In genomic region chr15:79290340-79290739, GRCm38 (mm10) we compare ENCODE assay signal across 35 mouse cellular contexts. TPM values are rescaled to one million over a fixed set of nuclear protein-coding genes. Genes with fewer than 3 reads are reported as not detected.
DNase-seq lines count a peak whose midpoint lies in the region; ATAC-seq and TF ChIP-seq lines count a peak whose summit lies in the region.
"Had no signal": no experiment of that assay in that cellular context is flagged by ENCODE, and none has a peak within 500 bp of the region (broad histone marks: within the 10 kb centered on the region; RNA-seq: fewer than 3 reads in every experiment).

No protein-coding gene starts in this region.

- peak; percentile 30; the same call in 1 of the 2 replicates for TF ChIP-seq CTCF in forebrain, postnatal 0 days (IDR thresholded peaks at IDR 0.05; ENCODE audit: low read depth)
- peak; percentile 53 for TF ChIP-seq CTCF in kidney, postnatal 0 days (IDR thresholded peaks at IDR 0.05; ENCODE audit: low read depth)
- TF ChIP-seq CTCF in lung, postnatal 0 days (IDR thresholded peaks at IDR 0.05), result peak; percentile 35
- peak in 1 of 2 experiments; percentile 34; a peak in 2 of 4 replicates for TF ChIP-seq CTCF in CH12.LX (conservative IDR thresholded peaks at IDR 0.05 in 1 of 2, IDR thresholded peaks at IDR 0.05 in 1 of 2; ENCODE audit: low read depth in 2 of 2, low read length in 2 of 2)

- TF ChIP-seq EP300 in lung, postnatal 0 days (IDR thresholded peaks at IDR 0.05), result no peak
- TF ChIP-seq EP300 in CH12.LX (IDR thresholded peaks at IDR 0.05; ENCODE audit: low read length), result no peak

- ATAC-seq in forebrain, postnatal 0 days, result no peak
- ATAC-seq in forebrain, embryonic 14.5 days, result no peak
- no peak for ATAC-seq in kidney, postnatal 0 days (replicated peaks; ENCODE audit: low FRiP score, low read depth)
- ATAC-seq in lung, postnatal 0 days, result no peak
- ATAC-seq: activated CD4-positive, CD25-positive, alpha-beta regulatory T cell, adult 4 months; hindbrain, embryonic 16.5 days; intestine, embryonic 15.5 days had no signal

- H3K9ac ChIP-seq in forebrain, postnatal 0 days, result no peak overlapping the region
- H3K9ac ChIP-seq in forebrain, embryonic 14.5 days (ENCODE audit: low read length), result no peak overlapping the region
- H3K9ac ChIP-seq in kidney, postnatal 0 days (ENCODE audit: low read depth, low read length), result no peak overlapping the region
- H3K9ac ChIP-seq in lung, postnatal 0 days (replicated peaks; ENCODE audit: low read depth), result no peak overlapping the region
- no peak overlapping the region for H3K9ac ChIP-seq in CH12.LX (ENCODE audit: insufficient read depth, low read depth)
- H3K9ac ChIP-seq: embryonic facial prominence, embryonic 15.5 days; forebrain, embryonic 12.5 days; heart, embryonic 12.5 days; intestine, embryonic 15.5 days; limb, embryonic 15.5 days; liver, embryonic 14.5 days; lung, embryonic 15.5 days; neural tube, embryonic 15.5 days; stomach, embryonic 15.5 days had no signal

- no peak overlapping the region for H3K4me2 ChIP-seq in forebrain, postnatal 0 days (ENCODE audit: low read depth)
- H3K4me2 ChIP-seq in forebrain, embryonic 14.5 days (ENCODE audit: low read length), result no peak overlapping the region
- H3K4me2 ChIP-seq in kidney, postnatal 0 days (ENCODE audit: low read length), result no peak overlapping the region
- no peak overlapping the region for H3K4me2 ChIP-seq in lung, postnatal 0 days (replicated peaks; ENCODE audit: low read depth, low read length)
- no peak overlapping the region for H3K4me2 ChIP-seq in CH12.LX (ENCODE audit: insufficient read depth, low read depth, poor library complexity, severe bottlenecking)
- H3K4me2 ChIP-seq: embryonic facial prominence, embryonic 15.5 days; forebrain, embryonic 12.5 days; heart, embryonic 12.5 days; intestine, embryonic 15.5 days; limb, embryonic 15.5 days; lung, embryonic 15.5 days; neural tube, embryonic 15.5 days; stomach, embryonic 15.5 days had no signal

- dilution Hi-C loops in CH12.LX (cut with MboI; ENCODE audit: extremely low pct_ligation_motif_present, extremely low pct_unique_long_range_greater_than_20kb, low sequenced_read_pairs), result no loop called here

- no peak for TF ChIP-seq POLR2A in CH12.LX (IDR thresholded peaks at IDR 0.05; ENCODE audit: low read depth, low read length)

- WGBS in forebrain, postnatal 0 days, result 85% methylated on average over 3 of the region's 3 CpGs
- 80% methylated on average over 3 of the region's 3 CpGs for WGBS in forebrain, embryonic 14.5 days
- 59% methylated on average over 3 of the region's 3 CpGs for WGBS in kidney, postnatal 0 days
- WGBS in lung, postnatal 0 days, result 81% methylated on average over 3 of the region's 3 CpGs

- no peaks in the 10 kb centered on the region for H3K4me1 ChIP-seq in forebrain, postnatal 0 days (ENCODE audit: insufficient read depth)
- H3K4me1 ChIP-seq in forebrain, embryonic 14.5 days (ENCODE audit: control insufficient read depth, insufficient read depth, low read length), result no peaks in the 10 kb centered on the region
- no peaks in the 10 kb centered on the region for H3K4me1 ChIP-seq in kidney, postnatal 0 days (replicated peaks; ENCODE audit: insufficient read depth, low read length)
- no peaks in the 10 kb centered on the region for H3K4me1 ChIP-seq in lung, postnatal 0 days (ENCODE audit: insufficient read depth, low read depth, low read length)
- no peaks in the 10 kb centered on the region for H3K4me1 ChIP-seq in CH12.LX (ENCODE audit: control insufficient read depth in 1 of 2, insufficient read depth in 2 of 2)
- H3K4me1 ChIP-seq: embryonic facial prominence, embryonic 15.5 days; forebrain, embryonic 12.5 days; heart, embryonic 12.5 days; limb, embryonic 15.5 days; neural tube, embryonic 15.5 days had no signal

- H3K27me3 ChIP-seq in forebrain, postnatal 0 days (ENCODE audit: insufficient read depth, low read length), result no peaks in the 10 kb centered on the region
- H3K27me3 ChIP-seq in forebrain, embryonic 14.5 days (replicated peaks; ENCODE audit: control insufficient read depth, insufficient read depth, low read length), result no peaks in the 10 kb centered on the region
- H3K27me3 ChIP-seq in kidney, postnatal 0 days (ENCODE audit: insufficient read depth, low read length), result no peaks in the 10 kb centered on the region
- H3K27me3 ChIP-seq in lung, postnatal 0 days (replicated peaks; ENCODE audit: insufficient read depth, low read length), result no peaks in the 10 kb centered on the region
- H3K27me3 ChIP-seq in CH12.LX (replicated peaks), result no peaks in the 10 kb centered on the region
- H3K27me3 ChIP-seq: embryonic facial prominence, embryonic 15.5 days; forebrain, embryonic 12.5 days; heart, embryonic 12.5 days; intestine, embryonic 15.5 days; limb, embryonic 15.5 days; lung, embryonic 15.5 days; neural tube, embryonic 15.5 days; stomach, embryonic 15.5 days had no signal

- no peak for DNase-seq in forebrain, postnatal 0 days
- DNase-seq in forebrain, embryonic 14.5 days (ENCODE audit: low spot score), result no peak
- no peak for DNase-seq in kidney, postnatal 0 days (ENCODE audit: low spot score)
- no peak for DNase-seq in kidney, postnatal 14 days
- DNase-seq in lung, postnatal 0 days (ENCODE audit: low spot score), result no peak
- DNase-seq in lung, postnatal 10 days, result no peak
- DNase-seq in CH12.LX (ENCODE audit: extremely low read depth), result no peak
- DNase-seq in adrenal gland, postnatal 10 days, result no peak
- DNase-seq: adrenal gland, adult 2 months; cerebellum, adult 8-10 months; cerebellum, postnatal 25 days; gastrocnemius, postnatal 14 days; heart, postnatal 10 days; kidney, adult 9 months; kidney, postnatal 25 days; midbrain, embryonic 14.5 days; retina, postnatal 1 day; right cerebral cortex, postnatal 14 days had no signal

- in situ Hi-C loops in CH12.LX (cut with MboI; ENCODE audit: low pct_ligation_motif_present, low pct_unique_long_range_greater_than_20kb, low sequenced_read_pairs), result no loop called here

- H3K79me2 ChIP-seq in CH12.LX (replicated peaks; ENCODE audit: control insufficient read depth, extremely low read depth, insufficient read depth, poor library complexity, severe bottlenecking), result no peaks in the 10 kb centered on the region

- no peak; the same call in none of the 2 replicates for TF ChIP-seq RAD21 in CH12.LX (IDR thresholded peaks at IDR 0.05; ENCODE audit: low read depth, low read length)

- no peaks in the 10 kb centered on the region for H3K9me3 ChIP-seq in forebrain, postnatal 0 days (ENCODE audit: low read length)
- H3K9me3 ChIP-seq in forebrain, embryonic 14.5 days (replicated peaks; ENCODE audit: control insufficient read depth, low read length), result no peaks in the 10 kb centered on the region
- H3K9me3 ChIP-seq in kidney, postnatal 0 days (replicated peaks; ENCODE audit: low read length), result no peaks in the 10 kb centered on the region
- H3K9me3 ChIP-seq in lung, postnatal 0 days (ENCODE audit: low read length), result no peaks in the 10 kb centered on the region
- H3K9me3 ChIP-seq in CH12.LX (replicated peaks; ENCODE audit: low read length), result no peaks in the 10 kb centered on the region
- H3K9me3 ChIP-seq: embryonic facial prominence, embryonic 10.5 days; embryonic facial prominence, embryonic 15.5 days; forebrain, embryonic 12.5 days; heart, embryonic 12.5 days; hindbrain, embryonic 10.5 days; intestine, embryonic 15.5 days; limb, embryonic 10.5 days; limb, embryonic 15.5 days; lung, embryonic 15.5 days; neural tube, embryonic 15.5 days; stomach, embryonic 15.5 days had no signal

- no peaks in the 10 kb centered on the region for H3K36me3 ChIP-seq in forebrain, postnatal 0 days (ENCODE audit: insufficient read depth)
- peaks cover 8% of the 10 kb centered on the region; the same call in 1 of the 2 replicates for H3K36me3 ChIP-seq in forebrain, embryonic 14.5 days (ENCODE audit: control insufficient read depth, insufficient read depth, low read length)
- 0 out of 2 replicates have a peak, but pooled peaks cover 4% of the 10 kb centered on the region for H3K36me3 ChIP-seq in kidney, postnatal 0 days (ENCODE audit: insufficient read depth, low read length)
- no peaks in the 10 kb centered on the region for H3K36me3 ChIP-seq in lung, postnatal 0 days (ENCODE audit: insufficient read depth, low read length)
- H3K36me3 ChIP-seq in CH12.LX (replicated peaks in 1 of 2; ENCODE audit: control insufficient read depth in 1 of 2, insufficient read depth in 1 of 2, low read length in 1 of 2), result peaks cover 57 to 91% of the 10 kb centered on the region in 2 experiments
- H3K36me3 ChIP-seq: forebrain, embryonic 12.5 days; intestine, embryonic 15.5 days; lung, embryonic 15.5 days; neural tube, embryonic 15.5 days; stomach, embryonic 15.5 days had no signal

- H3K4me3 ChIP-seq in forebrain, postnatal 0 days (ENCODE audit: low read depth, low read length), result no peak overlapping the region
- no peak overlapping the region for H3K4me3 ChIP-seq in forebrain, embryonic 14.5 days (ENCODE audit: low read depth, low read length)
- H3K4me3 ChIP-seq in kidney, postnatal 0 days (replicated peaks; ENCODE audit: low read depth, low read length), result no peak overlapping the region
- H3K4me3 ChIP-seq in lung, postnatal 0 days (ENCODE audit: low read depth, low read length), result no peak overlapping the region
- no peak overlapping the region for H3K4me3 ChIP-seq in CH12.LX (replicated peaks in 1 of 3; ENCODE audit: low read depth in 2 of 3, low read length in 2 of 3, poor library complexity in 1 of 3)
- H3K4me3 ChIP-seq: embryonic facial prominence, embryonic 10.5 days; embryonic facial prominence, embryonic 15.5 days; forebrain, embryonic 12.5 days; heart, embryonic 12.5 days; hindbrain, embryonic 10.5 days; intestine, embryonic 15.5 days; limb, embryonic 10.5 days; limb, embryonic 15.5 days; lung, embryonic 15.5 days; neural tube, embryonic 15.5 days; stomach, embryonic 15.5 days had no signal

- no peak overlapping the region for H3K27ac ChIP-seq in forebrain, postnatal 0 days (ENCODE audit: low read depth, low read length)
- H3K27ac ChIP-seq in forebrain, embryonic 14.5 days (ENCODE audit: low read depth, low read length), result no peak overlapping the region
- no peak overlapping the region for H3K27ac ChIP-seq in kidney, postnatal 0 days
- no peak overlapping the region for H3K27ac ChIP-seq in lung, postnatal 0 days (ENCODE audit: low read length)
- H3K27ac ChIP-seq in CH12.LX (ENCODE audit: insufficient read depth, low read depth), result no peak overlapping the region
- H3K27ac ChIP-seq: embryonic facial prominence, embryonic 10.5 days; embryonic facial prominence, embryonic 15.5 days; forebrain, embryonic 12.5 days; hindbrain, embryonic 10.5 days; intestine, embryonic 15.5 days; limb, embryonic 10.5 days; limb, embryonic 15.5 days; liver, embryonic 14.5 days; lung, embryonic 15.5 days; macrophage; neural tube, embryonic 15.5 days; stomach, embryonic 15.5 days had no signal

RNA-seq across cellular contexts. Expression of gene Baiap2l2, which starts 5.0 kb away (rescaled TPM):
- total RNA-seq in forebrain, postnatal 0 days (2014; rRNA removed), result 3.2 and 7.9 TPM in 2 replicates
- polyA plus RNA-seq in forebrain, postnatal 0 days (2015; fragmentation: Nextera tagmentation; extraction: Ambion mirVana), result 9.1 and 11.3 TPM in 2 replicates
- 1.4 and 2.6 TPM in 2 replicates for polyA plus RNA-seq in forebrain, embryonic 14.5 days (2014; fragmentation: Nextera tagmentation; extraction: Ambion mirVana)
- polyA plus RNA-seq in kidney, postnatal 0 days (2015; fragmentation: Nextera tagmentation; extraction: Ambion mirVana), result 23.9 and 25.0 TPM in 2 replicates
- polyA plus RNA-seq in lung, postnatal 0 days (2015; fragmentation: Nextera tagmentation; extraction: Ambion mirVana), result 1.4 and 2.7 TPM in 2 replicates
- total RNA-seq in CH12.LX (2012; rRNA removed), result 0.21 and 1.5 TPM in 2 replicates
- total RNA-seq in CH12.LX (2014; rRNA removed), result not detected in 2 replicates
- 0.84 and 1.2 TPM in 2 replicates for polyA plus RNA-seq in CH12.LX (2012; ENCODE audit: insufficient read length, low read depth)
- total RNA-seq in adrenal gland, postnatal 10 days (2021), result under 1 TPM; 0.85 to 0.99 TPM
- total RNA-seq: megakaryocyte-erythroid progenitor cell, adult 5-6 weeks had no signal
- polyA plus RNA-seq: macrophage had no signal

RNA-seq across cellular contexts. Expression of gene Slc16a8, which starts 35.8 kb away (rescaled TPM):
- total RNA-seq in forebrain, postnatal 0 days (2014; rRNA removed), result 0.62 and 0.95 TPM in 2 replicates
- polyA plus RNA-seq in forebrain, postnatal 0 days (2015; fragmentation: Nextera tagmentation; extraction: Ambion mirVana), result 1.4 and 1.6 TPM in 2 replicates
- polyA plus RNA-seq in forebrain, embryonic 14.5 days (2014; fragmentation: Nextera tagmentation; extraction: Ambion mirVana), result 0.60 and 0.83 TPM in 2 replicates
- 0.23 TPM in 1 of 2 replicates, not detected in the other for polyA plus RNA-seq in kidney, postnatal 0 days (2015; fragmentation: Nextera tagmentation; extraction: Ambion mirVana)
- polyA plus RNA-seq in lung, postnatal 0 days (2015; fragmentation: Nextera tagmentation; extraction: Ambion mirVana), result 0.07 and 0.13 TPM in 2 replicates
- total RNA-seq in CH12.LX (2012; rRNA removed), result 0.08 and 0.29 TPM in 2 replicates
- total RNA-seq in CH12.LX (2014; rRNA removed), result not detected in 2 replicates
- 0.79 and 0.83 TPM in 2 replicates for polyA plus RNA-seq in CH12.LX (2012; ENCODE audit: insufficient read length, low read depth)
- under 1 TPM in 1 of 2 experiments, not detected in 1; 0.15 TPM for total RNA-seq in adrenal gland, postnatal 10 days (2021)
- total RNA-seq: adrenal gland, adult 2 months; layer of hippocampus, postnatal 25 days; megakaryocyte-erythroid progenitor cell, adult 5-6 weeks had no signal
- polyA plus RNA-seq: activated CD4-positive, CD25-positive, alpha-beta regulatory T cell, adult 4 months; limb, embryonic 10.5 days; liver, embryonic 14.5 days; macrophage had no signal

RNA-seq across cellular contexts. Expression of gene Pla2g6, which starts 37.9 kb away (rescaled TPM):
- 19.5 and 31.1 TPM in 2 replicates for total RNA-seq in forebrain, postnatal 0 days (2014; rRNA removed)
- 10.7 and 15.2 TPM in 2 replicates for polyA plus RNA-seq in forebrain, postnatal 0 days (2015; fragmentation: Nextera tagmentation; extraction: Ambion mirVana)
- polyA plus RNA-seq in forebrain, embryonic 14.5 days (2014; fragmentation: Nextera tagmentation; extraction: Ambion mirVana), result 14.0 and 18.9 TPM in 2 replicates
- polyA plus RNA-seq in kidney, postnatal 0 days (2015; fragmentation: Nextera tagmentation; extraction: Ambion mirVana), result 10.7 and 12.2 TPM in 2 replicates
- polyA plus RNA-seq in lung, postnatal 0 days (2015; fragmentation: Nextera tagmentation; extraction: Ambion mirVana), result 11.8 and 13.7 TPM in 2 replicates
- total RNA-seq in CH12.LX (2012; rRNA removed), result 18.7 and 20.9 TPM in 2 replicates
- 9.1 and 9.3 TPM in 2 replicates for total RNA-seq in CH12.LX (2014; rRNA removed)
- polyA plus RNA-seq in CH12.LX (2012; ENCODE audit: insufficient read length, low read depth), result 12.7 and 14.8 TPM in 2 replicates
- 10 to 100 TPM; 27.0 to 27.5 TPM for total RNA-seq in adrenal gland, postnatal 10 days (2021)

RNA-seq across cellular contexts. Expression of gene Maff, which starts 56.1 kb away (rescaled TPM):
- 2.5 and 3.0 TPM in 2 replicates for total RNA-seq in forebrain, postnatal 0 days (2014; rRNA removed)
- 0.74 and 1.1 TPM in 2 replicates for polyA plus RNA-seq in forebrain, postnatal 0 days (2015; fragmentation: Nextera tagmentation; extraction: Ambion mirVana)
- 0.72 and 1.6 TPM in 2 replicates for polyA plus RNA-seq in forebrain, embryonic 14.5 days (2014; fragmentation: Nextera tagmentation; extraction: Ambion mirVana)
- 6.9 and 7.3 TPM in 2 replicates for polyA plus RNA-seq in kidney, postnatal 0 days (2015; fragmentation: Nextera tagmentation; extraction: Ambion mirVana)
- 10.6 and 10.8 TPM in 2 replicates for polyA plus RNA-seq in lung, postnatal 0 days (2015; fragmentation: Nextera tagmentation; extraction: Ambion mirVana)
- total RNA-seq in CH12.LX (2012; rRNA removed) (9.3 and 15.4 TPM in 2 replicates), CH12.LX (2014; rRNA removed) (7.6 and 9.2 TPM in 2 replicates)
- 9.7 and 10.5 TPM in 2 replicates for polyA plus RNA-seq in CH12.LX (2012; ENCODE audit: insufficient read length, low read depth)
- total RNA-seq in adrenal gland, postnatal 10 days (2021), result 10 to 100 TPM in 1 of 2 experiments, 1 to 10 TPM in 1; 3.6 to 10.8 TPM
